Mouse (Mus musculus) frontal cortex, postnatal 10 days (tissue): ENCODE measurements at regions not wholly inside any gene's neighbourhood (a gene's known extent, or its start where the extent isn't known, plus 50 kb on each side); places are given as distances from the start of the nearest gene placed in this dataset.

Experiments
- DNase-seq, 2 experiments: peaks; one replicate each; pipeline ENCODE4 v3.0.0; 2022; ENCODE audit warnings: low spot score in 2 of 2, mixed read lengths in 1 of 2

- no peak for DNase-seq
Measured at GRCm38 (mm10) chr1:73799246-73799645, 325.0 kb downstream of the Tns1 start.

DNA sequence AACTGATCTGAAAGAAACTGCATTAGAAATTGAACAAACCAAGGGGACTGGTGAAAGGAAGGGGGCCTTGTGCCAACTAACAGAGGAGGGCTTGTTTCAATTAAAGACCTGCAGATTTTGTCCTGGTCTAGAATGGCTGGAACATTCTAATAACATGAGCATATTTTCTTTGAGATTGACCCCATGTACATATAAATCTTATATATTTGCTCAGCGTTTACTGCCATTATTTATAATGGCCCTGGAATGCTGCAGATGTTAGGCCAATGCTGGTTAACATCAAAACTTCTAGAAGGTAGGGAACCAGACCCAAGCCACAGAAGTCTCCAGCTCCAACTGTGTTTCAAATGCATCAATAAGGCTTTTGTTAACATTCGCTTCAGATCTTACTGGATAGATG lies 326.4 kb downstream of the Tns1 start:
- DNase-seq, result no peak

DNA sequence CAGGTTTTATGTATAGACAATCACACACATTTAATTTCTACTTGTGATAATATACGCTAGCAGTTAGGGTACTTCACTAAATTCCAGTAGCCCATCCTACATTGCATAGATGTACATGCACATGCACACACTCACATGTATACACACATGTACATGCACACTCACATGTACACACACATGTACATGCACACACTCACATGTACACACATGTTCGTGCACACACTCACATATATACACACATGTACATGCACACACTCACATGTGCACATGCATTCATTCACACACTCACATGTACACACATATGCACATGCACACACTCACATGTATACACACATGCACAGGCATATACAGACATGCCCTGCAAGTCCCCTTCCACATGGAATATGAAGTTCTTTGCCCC lies 326.8 kb downstream of the Tns1 start:
- no peak for DNase-seq

- DNase-seq, result no peak
Measured at GRCm38 (mm10) chr1:73793871-73794270, 330.4 kb downstream of the Tns1 start.

GRCm38 (mm10) chr1:73793256-73793655 lies 331.0 kb downstream of the Tns1 start:
- DNase-seq, result no peak

DNA sequence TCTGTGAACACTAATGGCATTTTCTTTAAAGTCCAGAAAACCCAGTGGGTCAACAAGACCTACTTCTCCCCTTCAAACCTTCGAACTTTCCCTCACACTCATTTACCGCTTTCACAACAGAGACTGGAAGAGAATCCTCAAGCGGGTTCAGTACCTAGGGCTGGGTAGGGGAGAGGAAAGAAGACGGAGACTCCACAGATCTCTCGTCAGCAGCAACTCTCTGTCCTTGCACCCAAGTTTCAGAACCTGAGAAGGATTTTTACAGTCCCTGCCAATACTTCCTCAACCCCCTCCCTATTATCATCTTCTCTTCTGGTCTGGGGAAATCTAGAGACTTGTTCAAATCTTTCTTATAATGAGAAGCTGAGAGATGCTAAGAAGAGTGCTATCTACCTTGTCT lies 331.9 kb downstream of the Tns1 start:
- no peak for DNase-seq

- no peak for DNase-seq
Measured at GRCm38 (mm10) chr1:73787666-73788065, 336.6 kb downstream of the Tns1 start.

DNA sequence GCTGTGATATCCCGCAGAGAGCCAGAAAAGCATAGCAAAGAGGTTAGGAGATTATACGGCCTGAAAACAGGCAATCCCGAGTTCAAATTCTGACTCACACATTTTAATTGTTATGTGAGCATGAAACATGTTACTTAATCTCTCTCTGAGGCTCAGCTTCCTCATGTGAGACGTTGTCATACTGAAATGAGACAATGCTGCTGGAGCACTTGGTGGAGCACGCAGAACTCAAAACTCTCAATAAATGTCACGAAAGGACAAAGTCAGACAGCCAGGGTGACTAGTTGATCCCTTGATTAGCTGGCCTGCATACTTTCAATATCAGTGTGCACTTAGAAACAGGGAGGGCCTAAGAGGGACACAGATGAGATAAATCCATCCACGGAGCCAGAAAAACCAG lies 337.0 kb downstream of the Tns1 start:
- DNase-seq, result no peak

GRCm38 (mm10) chr1:73783303-73783702 lies 340.9 kb downstream of the Tns1 start:
- DNase-seq, result no peak

DNA sequence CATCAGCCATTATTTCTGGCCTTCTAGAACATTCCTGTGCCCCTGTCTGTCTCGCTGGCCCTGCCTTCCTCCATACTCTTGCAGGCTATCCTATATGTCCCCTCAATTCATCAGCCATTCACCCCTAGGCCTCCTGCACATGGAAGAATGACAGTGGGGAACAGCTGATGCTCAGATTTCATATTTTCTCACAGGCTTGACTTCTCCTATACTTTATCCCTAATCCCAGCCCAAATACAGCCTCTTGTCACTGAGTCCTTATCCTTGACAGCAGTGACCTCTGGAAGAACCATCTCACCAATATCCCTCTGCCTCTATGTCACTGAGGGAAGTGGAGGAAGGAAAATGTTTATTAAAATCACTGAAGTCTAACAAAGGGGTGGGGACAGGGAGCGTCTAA lies 341.4 kb downstream of the Tns1 start:
- no peak for DNase-seq

GRCm38 (mm10) chr1:73771773-73772172 lies 352.5 kb downstream of the Tns1 start:
- no peak for DNase-seq

DNA sequence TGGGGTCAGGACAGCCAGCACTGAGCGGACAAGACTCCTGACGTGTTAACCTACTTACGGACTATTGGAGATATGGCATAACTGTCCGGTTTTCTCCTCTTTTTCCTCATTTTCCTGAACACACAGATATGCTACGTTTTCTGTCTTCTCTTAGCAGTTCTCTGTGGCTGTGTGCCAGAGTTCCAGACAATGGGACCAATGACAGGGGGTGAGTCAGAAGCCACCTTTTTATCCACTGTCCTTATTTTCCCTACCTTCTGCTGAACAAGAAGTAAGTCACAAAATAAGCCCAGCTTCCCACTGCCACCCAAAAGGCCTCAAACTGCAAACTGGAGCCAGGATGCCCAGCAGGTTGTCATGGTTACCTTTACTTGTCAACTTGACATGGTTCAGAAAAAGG lies 353.6 kb downstream of the Tns1 start:
- peak in 1 of 2 experiments; percentile 5 for DNase-seq

- no peak for DNase-seq
Measured at GRCm38 (mm10) chr1:73764611-73765333, 359.5 kb downstream of the Tns1 start.

GRCm38 (mm10) chr1:73758110-73759061 lies 365.9 kb downstream of the Tns1 start:
- no peak for DNase-seq

DNA sequence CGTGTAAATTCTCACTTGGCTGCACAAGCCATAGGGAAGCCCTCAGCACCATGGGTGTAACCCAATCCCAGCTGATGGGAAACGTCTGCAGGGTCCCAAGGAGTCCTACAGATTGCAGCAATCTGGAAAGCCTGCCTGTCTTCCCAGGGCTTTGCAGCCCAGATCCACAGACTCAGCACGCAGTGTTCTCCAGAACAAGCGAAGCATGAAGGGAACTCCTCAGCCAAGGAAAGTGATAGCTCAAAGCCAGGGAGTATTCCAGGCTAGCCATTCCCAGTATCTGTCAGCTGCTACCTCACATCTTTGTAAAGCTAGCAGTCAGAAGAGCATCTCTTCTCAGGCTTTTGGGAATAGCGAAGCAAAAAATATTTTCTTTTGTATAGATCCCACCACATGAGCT lies 368.5 kb downstream of the Tns1 start:
- no peak for DNase-seq

DNA sequence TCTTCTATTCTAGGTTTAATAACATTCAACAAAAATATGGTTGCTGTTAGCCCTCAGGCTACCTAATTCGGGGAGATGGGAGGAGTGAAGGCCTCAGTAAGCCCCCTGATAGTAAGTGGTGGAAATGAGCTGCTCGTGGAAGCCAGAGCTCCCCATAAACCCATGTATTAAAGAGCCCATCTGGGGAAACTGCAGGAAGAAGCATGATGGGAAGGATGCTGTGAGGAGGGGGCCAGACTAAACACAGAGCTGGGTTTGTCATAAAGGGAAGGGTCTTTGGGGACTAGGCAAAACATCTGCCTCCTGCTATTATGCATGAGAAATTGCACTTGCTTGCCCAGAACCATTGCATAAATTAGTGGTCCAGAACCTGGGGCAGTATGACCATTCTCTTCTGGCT lies 369.3 kb downstream of the Tns1 start:
- no peak for DNase-seq

- DNase-seq, result no peak
Measured at GRCm38 (mm10) chr1:73753157-73753556, 371.1 kb downstream of the Tns1 start.

DNA sequence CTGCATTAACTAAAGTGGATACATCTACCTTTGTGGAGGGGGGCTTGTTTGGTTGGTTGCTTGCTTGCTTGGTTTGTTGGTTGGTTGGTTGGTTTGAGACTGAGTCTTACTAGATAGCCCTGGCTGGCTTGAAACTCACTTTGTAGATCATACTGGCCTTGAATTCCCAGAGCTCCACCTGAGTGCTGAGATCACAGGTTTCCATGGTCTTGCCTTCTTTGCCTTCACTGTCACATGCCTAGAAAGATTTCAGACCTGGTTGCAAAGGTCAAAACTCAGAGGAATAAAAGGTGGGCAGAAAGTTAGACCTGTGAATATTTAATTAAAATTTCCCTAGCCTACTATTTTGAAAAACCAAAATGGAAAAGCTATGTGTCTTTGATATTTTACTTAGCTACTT lies 375.5 kb downstream of the Tns1 start:
- no peak for DNase-seq

DNA sequence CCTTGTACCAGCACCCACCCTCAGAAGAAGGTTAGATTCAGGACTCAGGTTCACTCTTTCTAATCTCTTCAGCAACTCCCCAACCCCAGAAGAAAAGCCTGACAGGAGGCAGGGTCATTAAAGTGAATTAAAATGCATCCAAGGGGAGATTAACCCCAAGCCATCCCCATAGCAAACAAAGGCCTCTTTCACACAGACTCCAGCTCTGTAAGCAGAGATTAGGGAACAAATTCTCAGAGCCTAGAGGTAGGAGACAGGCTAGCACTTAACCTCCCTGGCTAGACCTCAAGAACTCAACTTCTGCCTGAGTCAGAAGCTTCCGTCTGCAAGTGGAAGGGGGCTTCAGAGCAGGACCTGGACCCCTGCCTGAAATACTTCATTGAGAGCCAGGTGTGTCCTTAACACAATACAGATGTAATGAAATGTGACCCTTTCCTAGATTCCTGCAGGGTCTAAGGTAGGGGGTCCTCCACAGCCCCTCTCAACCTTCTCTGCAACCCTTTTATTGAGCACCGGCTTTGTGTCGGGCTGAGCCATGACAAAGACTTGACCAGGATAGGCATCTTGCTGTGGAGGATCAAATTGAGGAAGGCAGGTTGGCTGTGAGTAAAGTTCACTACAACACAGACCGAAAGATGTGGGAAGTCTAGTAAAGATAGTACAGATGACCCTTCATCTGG lies 379.6 kb downstream of the Tns1 start:
- no peak for DNase-seq

DNA sequence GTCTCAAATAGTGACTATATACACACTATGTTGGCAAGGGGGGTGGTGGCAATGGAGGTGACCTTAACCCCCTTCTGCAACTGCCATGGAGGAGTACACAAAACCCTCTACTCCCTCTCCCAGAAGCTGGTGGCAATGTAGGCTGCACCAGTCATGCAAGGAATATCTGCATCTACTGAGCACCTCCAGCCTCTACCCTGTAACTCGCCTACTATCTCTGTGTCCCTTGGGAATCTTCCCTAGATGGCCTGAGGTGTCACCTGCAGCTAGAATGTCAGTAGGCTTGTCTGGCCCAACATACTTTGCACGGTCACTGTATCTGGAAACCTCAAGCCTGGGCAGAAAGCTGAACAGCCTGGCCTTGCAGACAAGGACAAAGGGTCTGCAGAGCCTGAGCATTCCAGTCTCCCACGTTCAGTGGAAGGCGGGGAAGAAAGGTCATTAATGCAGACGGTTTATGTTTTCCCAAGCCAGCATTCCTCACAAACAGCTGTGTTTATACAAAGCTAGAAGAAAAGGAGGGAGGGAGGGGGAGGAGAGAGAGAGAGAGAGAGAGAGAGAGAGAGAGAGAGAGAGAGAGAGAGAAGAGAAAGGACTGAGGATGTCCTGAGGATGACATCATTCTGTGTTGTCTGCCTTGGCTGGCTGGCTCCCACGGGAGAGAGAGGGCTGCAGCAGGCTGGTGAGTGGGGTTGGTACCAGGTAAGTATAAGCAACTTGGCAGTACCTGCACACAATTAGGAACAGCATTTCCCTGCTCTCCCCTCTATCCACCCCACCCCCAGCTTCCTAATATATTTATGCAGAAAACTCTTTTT lies 380.3 kb downstream of the Tns1 start:
- no peak for DNase-seq

GRCm38 (mm10) chr1:73737083-73737482 lies 387.2 kb downstream of the Tns1 start:
- DNase-seq, result no peak

DNA sequence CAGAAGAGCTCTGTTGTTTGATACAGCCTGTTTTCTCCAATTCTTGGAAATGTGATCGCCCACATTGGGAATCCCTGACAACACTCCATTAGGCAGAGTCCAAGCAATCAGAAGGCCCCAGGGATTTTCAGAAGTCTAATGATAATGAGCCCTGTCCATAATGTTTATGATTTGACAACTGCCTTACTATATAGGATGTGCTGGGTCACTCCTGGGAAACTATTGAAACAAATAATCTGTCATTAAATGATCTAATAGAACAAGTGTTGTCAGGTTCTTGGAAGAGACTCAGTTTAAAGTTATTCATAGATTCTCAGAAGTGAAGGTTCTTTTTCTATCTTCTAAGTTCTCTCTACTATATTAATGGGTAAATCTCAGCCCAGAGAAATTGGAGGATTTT lies 395.9 kb downstream of the Tns1 start:
- no peak for DNase-seq
